Mouse (Mus musculus) stomach, postnatal 0 days (tissue): Measurements from ENCODE around the gene Glrx5. TPM values are rescaled to one million over a fixed set of nuclear protein-coding genes. Genes with fewer than 3 reads are reported as not detected.

ENCODE experiments used
- ATAC-seq: fragments of 200-750 bp; cut with Nextera tagmentation; 2 replicates; pipeline ENCODE4 v1.8.0; 2017; ENCODE audit not compliant: low FRiP score, low TSS enrichment
- DNase-seq: peaks from one replicate; pipeline ENCODE4 v3.0.0-alpha.2; 2016; ENCODE audit warnings: low spot score
- H3K27ac ChIP-seq: fragments of 300-500 bp; sonication (generic); replicated peaks from 2 replicates; pipeline ENCODE4 v1.5.1; 2014; ENCODE audit warnings: mild to moderate bottlenecking, control low read depth
- H3K27me3 ChIP-seq: fragments of 300-500 bp; sonication (generic); 2 replicates; pipeline ENCODE4 v1.6.1; 2014; ENCODE audit warnings: low read length; ENCODE audit not compliant: control insufficient read depth, insufficient read depth
- H3K36me3 ChIP-seq: fragments of 300-500 bp; sonication (generic); 2 replicates; pipeline ENCODE4 v1.6.1; 2014; ENCODE audit warnings: low read length, mixed read lengths; ENCODE audit not compliant: control insufficient read depth, insufficient read depth
- H3K4me1 ChIP-seq: fragments of 300-500 bp; sonication (generic); replicated peaks from 2 replicates; pipeline ENCODE4 v1.6.1; 2014; ENCODE audit warnings: antibody characterized with exemption; ENCODE audit not compliant: control insufficient read depth, insufficient read depth
- H3K4me2 ChIP-seq: fragments of 300-500 bp; sonication (generic); replicated peaks from 2 replicates; pipeline ENCODE4 v1.6.1; 2014; ENCODE audit warnings: low read depth, mild to moderate bottlenecking, control low read depth, moderate library complexity
- H3K4me3 ChIP-seq: fragments of 300-500 bp; sonication (generic); 2 replicates; pipeline ENCODE4 v1.5.1; 2014; ENCODE audit warnings: low read depth, low read length, control low read depth
- H3K9ac ChIP-seq: fragments of 300-500 bp; sonication (generic); 2 replicates; pipeline ENCODE4 v1.6.1; 2014; ENCODE audit warnings: mild to moderate bottlenecking, low read length, control low read depth, mixed read lengths
- H3K9me3 ChIP-seq: fragments of 300-500 bp; sonication (generic); 2 replicates; pipeline ENCODE4 v1.6.1; 2016; ENCODE audit warnings: low read length; ENCODE audit not compliant: control insufficient read depth
- CTCF ChIP-seq: IDR thresholded peaks from 2 replicates; pipeline ENCODE4 v1.5.1; 2016; ENCODE audit warnings: antibody characterized with exemption, low read depth, mild to moderate bottlenecking, moderate library complexity
- EP300 ChIP-seq: optimal IDR thresholded peaks from 2 replicates; pipeline ENCODE3; 2016; ENCODE audit warnings: antibody characterized with exemption
- WGBS: fragments of 180-500 bp; shearing (Covaris S2); extraction: QIAGEN DNeasy Blood & Tissue Kit; methylation state at CpG from one replicate; pipeline ENCODE4 v1.1.7; 2014; 5-methylcytosine and 5-hydroxymethylcytosine counted together
- polyA plus RNA-seq: library from polyadenylated mRNA; unstranded; fragments of >200 nt; fragmentation: Nextera tagmentation; extraction: Ambion mirVana; gene quantifications from 2 replicates; pipeline ENCODE4 v1.2.1, GENCODE M21; 2015

The Glrx5 gene
- polyA plus RNA-seq, 1 experiment from 2014 or later: 134 TPM

- Histone ChIP-seq H3K4me2 (no peak overlapping the region), H3K27ac (no peak overlapping the region), H3K27me3 (no peaks in the 10 kb centered on the region), H3K9me3 (no peaks in the 10 kb centered on the region), H3K9ac (no peak overlapping the region), H3K36me3 (no peaks in the 10 kb centered on the region), H3K4me1 (no peaks in the 10 kb centered on the region), H3K4me3 (no peak overlapping the region)
- WGBS: 11% methylated on average over 4 of the region's 4 CpGs
- no peak for ATAC-seq
- peak; percentile 69 for DNase-seq
- no peak for TF ChIP-seq EP300
- TF ChIP-seq CTCF: peak; percentile 79
Measured at GRCm38 (mm10) chr12:105050898-105051297, 18.4 kb downstream of the Glrx5 start.

GRCm38 (mm10) chr12:105054041-105054440 is 21.6 kb downstream of the Glrx5 start:
- TF ChIP-seq CTCF (no peak), EP300 (no peak)
- no peaks in the 10 kb centered on the region for H3K36me3 ChIP-seq
- no peak overlapping the region for H3K4me3 ChIP-seq
- no peak overlapping the region for H3K4me2 ChIP-seq
- H3K27ac ChIP-seq: no peak overlapping the region
- H3K9me3 ChIP-seq: no peaks in the 10 kb centered on the region
- H3K4me1 ChIP-seq: no peaks in the 10 kb centered on the region
- no peak for DNase-seq
- ATAC-seq: no peak
- no peaks in the 10 kb centered on the region for H3K27me3 ChIP-seq
- no peak overlapping the region for H3K9ac ChIP-seq
- WGBS: 93% methylated on average over 15 of the region's 15 CpGs

- Histone ChIP-seq H3K4me3 (no peak overlapping the region), H3K9ac (no peak overlapping the region), H3K4me2 (no peak overlapping the region), H3K9me3 (no peaks in the 10 kb centered on the region), H3K27ac (no peak overlapping the region), H3K4me1 (no peaks in the 10 kb centered on the region), H3K27me3 (no peaks in the 10 kb centered on the region), H3K36me3 (no peaks in the 10 kb centered on the region)
- WGBS: 76% methylated on average over 6 of the region's 6 CpGs
- DNase-seq (no peak), ATAC-seq (no peak)
- TF ChIP-seq EP300: no peak
- TF ChIP-seq CTCF: no peak
Measured at GRCm38 (mm10) chr12:105055308-105055707, 22.8 kb downstream of the Glrx5 start.

- Histone ChIP-seq H3K9ac (no peak overlapping the region), H3K4me3 (no peak overlapping the region), H3K27me3 (no peaks in the 10 kb centered on the region), H3K4me1 (no peaks in the 10 kb centered on the region), H3K36me3 (no peaks in the 10 kb centered on the region), H3K9me3 (no peaks in the 10 kb centered on the region), H3K4me2 (no peak overlapping the region), H3K27ac (no peak overlapping the region)
- DNase-seq: no peak
- no peak for ATAC-seq
- 86% methylated on average over 2 of the region's 2 CpGs for WGBS
- TF ChIP-seq CTCF (no peak), EP300 (no peak)
Measured at GRCm38 (mm10) chr12:105060006-105060405, 27.5 kb downstream of the Glrx5 start.

- WGBS: 51% methylated on average over 28 of the region's 28 CpGs
- H3K4me1 ChIP-seq: no peaks in the 10 kb centered on the region
- H3K36me3 ChIP-seq: no peaks in the 10 kb centered on the region
- no peaks in the 10 kb centered on the region for H3K9me3 ChIP-seq
- no peak overlapping the region for H3K4me2 ChIP-seq
- TF ChIP-seq EP300: no peak
- TF ChIP-seq CTCF: peak; percentile 47
- no peaks in the 10 kb centered on the region for H3K27me3 ChIP-seq
- ATAC-seq: 0 out of 2 replicates have a peak, but pooled peaks have one; percentile 32
- no peak overlapping the region for H3K4me3 ChIP-seq
- DNase-seq: peak; percentile 28
- no peak overlapping the region for H3K27ac ChIP-seq
- no peak overlapping the region for H3K9ac ChIP-seq
Measured at GRCm38 (mm10) chr12:105063201-105064134, 31.0 kb downstream of the Glrx5 start.

GRCm38 (mm10) chr12:105064168-105064567 is 31.7 kb downstream of the Glrx5 start:
- Histone ChIP-seq H3K4me3 (no peak overlapping the region), H3K9me3 (no peaks in the 10 kb centered on the region), H3K4me1 (no peaks in the 10 kb centered on the region), H3K27me3 (no peaks in the 10 kb centered on the region), H3K27ac (no peak overlapping the region), H3K9ac (no peak overlapping the region), H3K36me3 (no peaks in the 10 kb centered on the region), H3K4me2 (no peak overlapping the region)
- 84% methylated on average over 4 of the region's 4 CpGs for WGBS
- ATAC-seq: no peak
- no peak for DNase-seq
- TF ChIP-seq CTCF: no peak
- no peak for TF ChIP-seq EP300
